Mouse (Mus musculus) left cerebral cortex, adult 9 months (tissue): ENCODE data around the gene Eef1akmt3.
"Not testable (repeated sequence)": the region's sequence is repeated elsewhere in the genome, so short reads cannot be mapped to it uniquely, and the experiment has no call there.

ENCODE experiments used
- DNase-seq, 2 experiments: peaks; one replicate each; pipeline ENCODE4 v3.0.0; 2022; ENCODE audit warnings: low spot score in 2 of 2

Gene Eef1akmt3

GRCm38 (mm10) chr10:127041274-127041766 is at the start of gene Eef1akmt3, which contains the start of gene Mettl1:
Gene Eef1akmt3 (minus strand): TSS chr10:127041513.
Gene Mettl1 (plus strand): TSS chr10:127041414.
- DNase-seq = no peak

- no peak for DNase-seq
These were observed 49.5 kb upstream of the Eef1akmt3 start for GRCm38 (mm10) chr10:127090560-127091411.

DNA sequence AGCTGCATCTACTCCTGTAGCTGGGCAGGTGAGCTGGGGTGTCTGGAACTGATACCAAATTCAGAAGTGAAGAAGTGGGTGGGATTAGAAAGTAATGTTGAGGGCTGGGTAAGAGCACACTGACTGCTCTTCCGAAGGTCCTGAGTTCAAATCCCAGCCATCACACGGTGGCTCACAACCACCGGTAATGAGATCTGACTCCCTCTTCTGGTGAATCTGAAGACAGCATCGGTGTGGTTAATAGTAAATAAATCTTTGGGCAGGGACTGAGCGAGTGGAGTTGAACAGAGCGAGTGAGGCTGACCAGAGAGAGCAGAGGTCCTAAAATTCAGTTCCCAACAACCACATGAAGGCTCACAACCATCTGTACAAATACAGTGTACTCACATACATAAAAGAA is 44.3 kb upstream of the Eef1akmt3 start:
- DNase-seq = no peak

GRCm38 (mm10) chr10:127085052-127085451 is 43.7 kb upstream of the Eef1akmt3 start:
- DNase-seq = no peak

- no peak for DNase-seq
These were observed 42.6 kb upstream of the Eef1akmt3 start for GRCm38 (mm10) chr10:127083915-127084306.

DNA sequence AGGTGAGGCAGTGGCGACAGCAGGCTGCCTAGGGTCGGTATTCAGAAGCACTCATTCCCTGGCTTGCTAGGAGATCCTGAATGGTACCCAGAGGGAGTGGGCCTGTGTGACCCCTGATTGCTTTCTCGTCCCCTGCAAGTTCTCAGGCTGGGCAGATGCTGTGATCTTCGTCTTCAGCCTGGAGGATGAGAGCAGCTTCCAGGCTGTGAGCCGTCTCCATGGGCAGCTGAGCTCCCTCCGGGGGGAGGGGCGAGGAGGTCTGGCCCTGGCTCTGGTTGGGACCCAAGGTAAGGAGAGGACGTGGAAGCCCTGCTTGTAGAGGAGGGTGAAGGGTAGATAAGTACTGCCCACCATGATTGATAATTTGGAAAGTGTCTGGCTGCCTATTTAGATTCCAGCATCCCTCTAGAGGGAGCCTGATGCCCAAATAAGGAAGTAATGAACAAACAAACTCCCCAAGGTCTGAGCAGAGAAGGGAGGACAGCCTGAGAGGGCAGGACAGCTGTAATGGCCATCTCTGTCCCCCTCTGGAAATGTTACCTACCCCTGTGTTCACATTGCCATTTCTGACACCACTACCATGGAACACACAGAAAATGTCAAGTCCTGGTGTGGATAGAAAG is 42.1 kb upstream of the Eef1akmt3 start:
- no peak for DNase-seq

DNA sequence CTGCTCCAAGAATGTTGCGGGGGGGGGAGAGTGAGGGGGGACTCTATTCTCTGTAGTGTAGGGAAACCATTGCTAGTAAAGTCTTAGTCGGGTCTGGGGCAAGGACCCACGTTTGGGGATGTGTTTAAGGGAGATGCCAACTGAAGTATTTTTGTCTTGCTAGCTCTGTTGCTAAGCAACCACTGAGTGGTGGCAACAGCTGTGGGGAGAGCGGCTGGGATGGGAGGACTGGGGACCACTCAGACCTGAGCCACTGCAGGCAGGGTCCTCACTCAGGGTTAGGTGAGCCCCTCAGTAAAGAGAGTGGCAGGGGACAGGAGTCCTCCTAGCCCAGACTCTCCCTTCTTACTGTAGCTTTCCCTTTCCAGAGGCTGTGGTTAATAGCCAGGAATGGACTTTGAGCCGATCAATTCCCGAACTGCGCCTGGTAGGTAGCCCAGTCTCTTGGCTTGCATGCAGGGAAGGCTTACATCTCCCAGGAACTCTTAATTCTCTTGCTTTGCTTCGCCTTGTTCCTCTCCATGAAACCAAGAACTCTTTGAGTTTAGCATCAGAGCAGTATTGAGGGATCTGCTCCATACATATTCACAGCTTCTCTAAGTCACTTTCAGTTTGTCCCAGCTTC is 40.8 kb upstream of the Eef1akmt3 start:
- DNase-seq = no peak

- peak in 1 of 2 experiments; percentile 66 for DNase-seq
These were observed 39.8 kb upstream of the Eef1akmt3 start for GRCm38 (mm10) chr10:127080901-127081780.

- DNase-seq = no peak
These were observed 38.5 kb upstream of the Eef1akmt3 start for GRCm38 (mm10) chr10:127079665-127080391.

GRCm38 (mm10) chr10:127078677-127079575 is 37.6 kb upstream of the Eef1akmt3 start:
- DNase-seq = peak in 1 of 2 experiments; percentile 75

DNA sequence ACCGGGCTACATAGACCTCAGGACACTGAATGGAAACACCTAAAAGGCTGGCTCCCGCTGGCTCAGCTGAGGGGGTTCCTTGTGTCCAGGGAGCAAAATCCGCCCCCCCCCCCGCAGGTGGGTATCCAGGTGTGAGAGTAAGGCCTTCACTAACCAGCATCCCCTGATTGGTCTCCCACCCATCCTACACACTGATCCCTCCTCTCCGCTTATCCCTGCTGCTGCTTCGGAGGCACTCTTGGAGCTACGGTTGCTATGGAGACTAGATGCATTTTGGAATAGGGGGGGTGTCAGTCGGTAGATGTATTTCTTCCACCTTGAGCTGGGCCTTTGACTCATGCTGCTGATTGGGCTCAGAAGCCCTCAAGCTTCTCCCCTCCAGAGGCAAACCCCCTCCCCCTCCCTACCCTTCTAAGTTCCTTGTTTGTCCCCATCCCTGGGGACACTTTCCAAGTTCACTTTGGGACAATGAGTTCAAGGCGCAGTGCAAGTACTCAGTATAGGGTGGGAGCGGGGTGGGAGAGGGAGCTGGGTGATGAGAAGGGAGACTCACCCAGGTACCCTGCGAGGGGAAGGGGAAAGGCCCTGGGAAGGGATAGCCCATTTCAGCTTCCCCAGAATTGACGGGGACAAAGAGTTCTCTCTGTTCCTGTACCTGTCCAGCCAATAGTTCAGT is 36.8 kb upstream of the Eef1akmt3 start:
- peak; percentile 73 to 84 for DNase-seq

DNA sequence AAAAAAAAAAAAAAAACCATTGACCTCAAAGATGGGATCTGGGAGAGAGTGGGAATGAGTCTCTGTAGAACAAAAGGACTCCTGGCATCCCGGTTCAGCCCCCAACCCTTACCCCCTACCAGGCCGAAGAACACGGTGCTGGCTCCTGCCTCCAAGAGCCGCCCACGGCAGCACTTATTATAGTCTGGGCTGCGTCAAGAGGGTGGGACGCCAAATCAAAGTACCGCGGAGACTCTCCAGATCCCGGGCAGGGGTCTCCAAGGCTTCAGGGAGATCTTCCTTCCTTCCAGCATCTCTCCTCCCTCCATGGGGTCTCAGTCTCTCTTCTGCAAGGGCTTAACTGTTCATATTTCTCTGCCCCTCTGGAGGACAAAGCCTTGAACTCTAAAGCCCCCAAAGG is 36.2 kb upstream of the Eef1akmt3 start:
- DNase-seq = no peak

GRCm38 (mm10) chr10:127076082-127076481 is 34.8 kb upstream of the Eef1akmt3 start:
- DNase-seq = no peak

- DNase-seq = no peak
These were observed 34.3 kb upstream of the Eef1akmt3 start for GRCm38 (mm10) chr10:127075651-127076050.

DNA sequence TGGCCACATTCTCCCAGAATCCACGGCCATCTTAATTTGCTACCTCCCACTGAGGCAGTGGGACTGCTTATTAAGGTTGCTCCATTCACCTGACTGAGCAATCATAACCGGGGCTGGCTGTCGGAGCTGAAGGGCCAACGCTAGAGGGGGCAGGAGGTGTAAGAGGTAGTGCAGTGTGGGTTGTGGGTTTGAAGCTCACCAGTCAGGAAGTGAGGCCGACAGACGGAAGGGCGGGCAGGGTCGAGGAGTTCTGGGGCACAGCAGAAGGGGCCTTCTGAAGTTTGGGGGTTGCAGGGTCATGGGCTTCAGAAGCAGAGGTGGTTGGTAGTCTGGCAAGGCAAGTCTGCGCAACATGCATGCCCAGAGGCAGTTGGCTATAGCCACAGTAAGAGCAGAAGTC is 33.8 kb upstream of the Eef1akmt3 start, which contains the start of gene Agap2:
TSS of gene Agap2 (plus strand) at position 205 of the 400 bp plus-strand sequence.
- DNase-seq = no peak

GRCm38 (mm10) chr10:127073981-127074380 is 32.7 kb upstream of the Eef1akmt3 start:
- no peak for DNase-seq

DNA sequence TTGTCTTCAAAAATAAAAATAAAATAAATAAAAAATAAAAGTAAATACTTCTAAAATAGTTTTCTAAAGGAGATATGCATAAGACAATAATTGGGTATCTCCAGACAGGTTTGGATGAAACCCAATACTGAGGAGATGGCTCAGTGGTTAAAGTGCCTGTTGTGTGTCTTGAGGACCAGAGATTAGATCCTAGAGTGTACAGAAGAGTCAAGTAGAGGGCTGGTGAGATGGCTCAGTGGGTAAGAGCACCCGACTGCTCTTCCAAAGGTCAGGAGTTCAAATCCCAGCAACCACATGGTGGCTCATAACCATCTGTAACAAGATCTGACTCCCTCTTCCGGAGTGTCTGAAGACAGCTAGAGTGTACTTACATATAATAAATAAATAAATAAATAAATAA is 31.7 kb upstream of the Eef1akmt3 start:
- DNase-seq = not testable (repeated sequence)

GRCm38 (mm10) chr10:127072270-127072669 is 31.0 kb upstream of the Eef1akmt3 start:
- not testable (repeated sequence) for DNase-seq

DNA sequence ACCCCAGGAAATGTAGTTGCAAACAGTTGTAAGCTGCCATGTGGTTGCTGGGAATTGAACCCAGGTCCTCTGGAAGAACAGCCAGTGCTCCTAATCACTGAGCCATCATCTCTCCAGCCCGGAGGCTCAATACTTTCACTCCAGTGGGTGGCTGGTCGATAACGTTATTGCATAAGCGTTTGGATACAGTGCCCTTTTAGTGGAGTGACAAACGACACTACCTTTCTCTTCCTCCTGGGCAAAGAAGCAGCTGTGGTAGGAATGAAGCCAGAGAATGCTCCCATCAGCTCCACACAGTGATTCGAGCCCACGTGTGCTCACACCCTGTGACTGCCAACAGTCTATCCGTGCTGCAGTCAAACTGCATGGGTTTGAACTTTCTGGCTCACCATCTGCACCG is 29.9 kb upstream of the Eef1akmt3 start:
- DNase-seq = no peak
